Mouse (Mus musculus) heart, adult 8-10 months (tissue): Measurements from ENCODE around the gene Incenp. TPM values are rescaled to one million over a fixed set of nuclear protein-coding genes. Genes with fewer than 3 reads are reported as not detected.
"Not testable (repeated sequence)": the region's sequence is repeated elsewhere in the genome, so short reads cannot be mapped to it uniquely, and the experiment has no call there.

ENCODE experiments used
- DNase-seq: peaks from one replicate; pipeline ENCODE4 v3.0.0; 2022; ENCODE audit warnings: low spot score
- total RNA-seq, 4 experiments: library from RNA; stranded (reverse); gene quantifications; 2 replicates each; pipeline ENCODE4 v1.2.4; 2022

Gene Incenp
- 1 to 10 TPM; 5.0 to 7.0 (median 5.1) TPM for total RNA-seq

GRCm38 (mm10) chr19:9899072-9899779 lies at the start of gene Incenp:
Incenp (minus strand) TSS chr19:9899551.
- DNase-seq = peak; percentile 99

- peak; percentile 79 for DNase-seq
Measured at GRCm38 (mm10) chr19:9946986-9947385, 47.6 kb upstream of the Incenp start.

- DNase-seq = peak; percentile 62
Measured at GRCm38 (mm10) chr19:9945800-9946564, 46.6 kb upstream of the Incenp start.

GRCm38 (mm10) chr19:9942539-9943533 lies 43.5 kb upstream of the Incenp start:
- DNase-seq = peak; percentile 25

GRCm38 (mm10) chr19:9941809-9942208 lies 42.5 kb upstream of the Incenp start:
- no peak for DNase-seq

GRCm38 (mm10) chr19:9940903-9941302 lies 41.6 kb upstream of the Incenp start:
- DNase-seq = no peak

- DNase-seq = no peak
Measured at GRCm38 (mm10) chr19:9939841-9940240, 40.5 kb upstream of the Incenp start.

- DNase-seq = peak; percentile 49
Measured at GRCm38 (mm10) chr19:9938824-9939303, 39.5 kb upstream of the Incenp start.

- no peak for DNase-seq
Measured at GRCm38 (mm10) chr19:9938156-9938823, 38.9 kb upstream of the Incenp start.

- DNase-seq = no peak
Measured at GRCm38 (mm10) chr19:9937428-9937827, 38.1 kb upstream of the Incenp start.

- no peak for DNase-seq
Measured at GRCm38 (mm10) chr19:9936579-9936978, 37.2 kb upstream of the Incenp start.

- DNase-seq = no peak
Measured at GRCm38 (mm10) chr19:9933908-9934307, 34.6 kb upstream of the Incenp start.

GRCm38 (mm10) chr19:9931167-9931607 lies 31.8 kb upstream of the Incenp start:
- not testable (repeated sequence) for DNase-seq

GRCm38 (mm10) chr19:9928089-9928488 lies 28.7 kb upstream of the Incenp start:
- DNase-seq = no peak

GRCm38 (mm10) chr19:9924769-9925272 lies 25.5 kb upstream of the Incenp start:
- DNase-seq = no peak

GRCm38 (mm10) chr19:9924034-9924768 lies 24.9 kb upstream of the Incenp start:
- no peak for DNase-seq

- DNase-seq = no peak
Measured at GRCm38 (mm10) chr19:9923048-9923447, 23.7 kb upstream of the Incenp start.

- no peak for DNase-seq
Measured at GRCm38 (mm10) chr19:9922228-9922627, 22.9 kb upstream of the Incenp start.

- DNase-seq = peak; percentile 69
Measured at GRCm38 (mm10) chr19:9920835-9921784, 21.8 kb upstream of the Incenp start.
